Mouse (Mus musculus): ENCODE results near the gene Clec4g.
A peak's percentile ranks its signal among the peaks of the same experiment; 100 is the strongest.

Clec4g gene

DNA sequence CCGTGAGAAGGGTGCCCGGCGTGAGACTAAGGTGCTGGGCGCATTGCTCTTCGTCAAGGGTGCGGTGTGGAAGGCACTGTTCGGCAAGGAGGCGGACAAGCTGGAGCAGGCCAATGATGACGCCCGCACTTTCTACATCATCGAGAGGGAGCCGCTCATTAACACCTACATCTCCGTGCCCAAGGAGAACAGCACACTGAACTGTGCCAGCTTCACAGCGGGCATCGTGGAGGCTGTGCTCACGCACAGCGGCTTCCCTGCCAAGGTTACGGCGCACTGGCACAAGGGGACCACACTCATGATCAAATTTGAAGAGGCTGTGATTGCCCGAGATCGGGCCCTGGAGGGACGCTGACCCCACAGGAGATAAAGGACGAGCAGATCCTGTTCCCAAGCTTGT lies 41.2 kb downstream of the Clec4g start:
- no peak for DNase-seq (ENCODE audit: low read depth)

- no peak for DNase-seq (ENCODE audit: low read depth)
Observed at GRCm38 (mm10) chr8:3678831-3679230, 41.6 kb downstream of the Clec4g start.

GRCm38 (mm10) chr8:3676993-3677579 lies 43.4 kb downstream of the Clec4g start:
- DNase-seq (ENCODE audit: low read depth): peak; percentile 57

- DNase-seq (ENCODE audit: low read depth): peak; percentile 96
Observed at GRCm38 (mm10) chr8:3676131-3676992, 44.1 kb downstream of the Clec4g start, which contains the start of gene Trappc5. Gene Trappc5 (plus strand): TSS chr8:3676299.

- no peak for DNase-seq (ENCODE audit: low read depth)
Observed at GRCm38 (mm10) chr8:3674671-3675070, 45.8 kb downstream of the Clec4g start.

DNA sequence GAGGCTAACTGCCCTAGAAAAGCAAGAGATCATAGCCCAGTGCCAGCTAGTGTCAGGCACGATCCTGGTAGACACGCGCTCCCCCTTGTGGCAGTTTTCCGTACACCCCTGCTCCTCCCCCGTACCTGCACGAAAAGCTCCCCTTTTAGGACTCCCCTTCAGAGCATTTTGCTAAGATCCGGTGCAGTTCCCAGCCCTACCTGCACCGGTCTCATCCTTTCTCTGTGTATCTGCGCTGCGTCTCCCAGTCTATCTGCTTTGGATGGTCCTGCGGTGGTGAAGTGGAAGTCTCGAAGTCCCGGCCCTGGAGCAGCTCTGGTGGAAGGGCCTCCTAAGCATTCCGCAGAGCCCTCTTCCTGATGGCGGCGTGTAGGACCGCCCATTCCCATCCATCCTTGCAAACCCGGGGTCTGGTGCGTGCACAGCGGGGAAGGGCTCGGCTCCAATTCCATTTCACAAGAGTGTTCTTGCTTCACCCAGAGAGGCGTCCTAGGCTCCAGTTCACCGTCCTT lies 48.4 kb downstream of the Clec4g start, which contains the start of gene Fcor:
Gene Fcor, minus strand, starts transcription at position 383 of the 512 bp plus-strand sequence.
- DNase-seq (ENCODE audit: low read depth): peak; percentile 91

DNA sequence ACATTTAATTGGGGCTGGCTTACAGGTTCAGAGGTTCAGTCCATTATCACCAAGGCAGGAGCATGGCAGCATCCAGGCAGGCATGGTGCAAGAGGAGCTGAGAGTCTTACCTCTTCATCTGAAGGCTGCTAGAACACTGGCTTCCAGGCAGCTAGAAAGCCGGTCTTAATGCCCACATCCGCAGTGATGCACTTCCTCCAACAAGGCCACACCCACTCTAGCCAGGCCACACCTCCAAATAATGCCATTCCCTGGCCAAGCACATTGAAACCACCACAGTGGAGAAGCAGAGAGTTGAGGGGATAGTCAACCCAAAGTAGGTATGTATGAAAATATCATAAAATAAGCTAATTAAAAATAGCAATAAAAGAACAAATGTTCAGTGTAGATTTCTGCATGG lies 50.1 kb downstream of the Clec4g start:
- DNase-seq (ENCODE audit: low read depth): peak; percentile 64

GRCm38 (mm10) chr8:3665507-3665906 lies 54.9 kb downstream of the Clec4g start, which contains the start of gene Mcemp1:
Gene Mcemp1 (plus strand): TSS chr8:3665754.
- DNase-seq (ENCODE audit: low read depth): no peak

- no peak for DNase-seq (ENCODE audit: low read depth)
Observed at GRCm38 (mm10) chr8:3664405-3664804, 56.0 kb downstream of the Clec4g start.

GRCm38 (mm10) chr8:3660889-3661288 lies 59.6 kb downstream of the Clec4g start:
- no peak for DNase-seq (ENCODE audit: low read depth)
